Mouse (Mus musculus) forebrain, embryonic 11.5 days (tissue): ENCODE data around the gene Adamts17. TPM values are rescaled to one million over a fixed set of nuclear protein-coding genes. Genes with fewer than 3 reads are reported as not detected.

Experiments
- ATAC-seq: fragments of 200-750 bp; cut with Nextera tagmentation; replicated peaks from 2 replicates; pipeline ENCODE4 v1.8.0; 2017; ENCODE audit warnings: moderate TSS enrichment; ENCODE audit not compliant: low FRiP score
- DNase-seq: peaks from one replicate; pipeline ENCODE4 v3.0.0-alpha.2; 2017; ENCODE audit warnings: low spot score
- H3K27ac ChIP-seq: fragments of 300-500 bp; sonication (generic); 2 replicates; pipeline ENCODE4 v1.5.1; 2014; ENCODE audit warnings: low read depth, low read length
- H3K27me3 ChIP-seq: fragments of 300-500 bp; sonication (generic); 2 replicates; pipeline ENCODE4 v1.6.1; 2014; ENCODE audit warnings: mild to moderate bottlenecking, low read length, mixed read lengths; ENCODE audit not compliant: control insufficient read depth, insufficient read depth
- H3K36me3 ChIP-seq: fragments of 300-500 bp; sonication (generic); 2 replicates; pipeline ENCODE4 v1.6.1; 2014; ENCODE audit warnings: mild to moderate bottlenecking, low read length, moderate library complexity, mixed read lengths; ENCODE audit not compliant: control insufficient read depth, insufficient read depth
- H3K4me1 ChIP-seq: fragments of 300-500 bp; sonication (generic); replicated peaks from 2 replicates; pipeline ENCODE4 v1.6.1; 2014; ENCODE audit warnings: low read length, mixed read lengths; ENCODE audit not compliant: control insufficient read depth, insufficient read depth
- H3K4me2 ChIP-seq: fragments of 300-500 bp; sonication (generic); 2 replicates; pipeline ENCODE4 v1.6.1; 2014; ENCODE audit warnings: low read depth, mild to moderate bottlenecking, low read length, moderate library complexity, mixed read lengths; ENCODE audit not compliant: severe bottlenecking
- H3K4me3 ChIP-seq: fragments of 300-500 bp; sonication (generic); 2 replicates; pipeline ENCODE4 v1.5.1; 2014; ENCODE audit warnings: low read depth, low read length
- H3K9ac ChIP-seq: fragments of 300-500 bp; sonication (generic); 2 replicates; pipeline ENCODE4 v1.6.1; 2014; ENCODE audit warnings: low read length
- H3K9me3 ChIP-seq: fragments of 300-500 bp; sonication (generic); 2 replicates; pipeline ENCODE4 v1.6.1; 2016; ENCODE audit warnings: low read length, mixed read lengths; ENCODE audit not compliant: control insufficient read depth
- WGBS: fragments of 180-500 bp; shearing (Covaris S2); extraction: QIAGEN DNeasy Blood & Tissue Kit; methylation state at CpG from one replicate; pipeline ENCODE4 v1.1.7; 2014; 5-methylcytosine and 5-hydroxymethylcytosine counted together
- polyA plus RNA-seq: library from polyadenylated mRNA; unstranded; fragments of >200 nt; fragmentation: Nextera tagmentation; extraction: Ambion mirVana; gene quantifications from 2 replicates; pipeline ENCODE4 v1.2.1, GENCODE M21; 2014

Gene Adamts17
- polyA plus RNA-seq, 1 experiment from 2014 or later, result 0.72 TPM

GRCm38 (mm10) chr7:67146151-67146550 lies 306.6 kb downstream of the Adamts17 start:
- H3K4me1 ChIP-seq, result no peaks in the 10 kb centered on the region
- no peak overlapping the region for H3K4me3 ChIP-seq
- ATAC-seq (no peak), DNase-seq (peak; percentile 35)
- no peaks in the 10 kb centered on the region for H3K27me3 ChIP-seq
- WGBS, result 85% methylated on average over 6 of the region's 6 CpGs
- H3K9ac ChIP-seq, result no peak overlapping the region
- no peaks in the 10 kb centered on the region for H3K36me3 ChIP-seq
- no peaks in the 10 kb centered on the region for H3K9me3 ChIP-seq
- H3K27ac ChIP-seq, result no peak overlapping the region
- H3K4me2 ChIP-seq, result no peak overlapping the region

- H3K9ac ChIP-seq, result no peak overlapping the region
- no peaks in the 10 kb centered on the region for H3K9me3 ChIP-seq
- H3K27ac ChIP-seq, result no peak overlapping the region
- H3K4me2 ChIP-seq, result no peak overlapping the region
- DNase-seq (no peak), ATAC-seq (no peak)
- H3K27me3 ChIP-seq, result no peaks in the 10 kb centered on the region
- H3K36me3 ChIP-seq, result no peaks in the 10 kb centered on the region
- H3K4me1 ChIP-seq, result no peaks in the 10 kb centered on the region
- H3K4me3 ChIP-seq, result no peak overlapping the region
- WGBS, result 94% methylated on average over 16 of the region's 16 CpGs
Measured at GRCm38 (mm10) chr7:67149707-67150106, 310.2 kb downstream of the Adamts17 start.

- H3K36me3 ChIP-seq, result no peaks in the 10 kb centered on the region
- no peaks in the 10 kb centered on the region for H3K27me3 ChIP-seq
- ATAC-seq, result no peak
- no peak overlapping the region for H3K9ac ChIP-seq
- H3K4me3 ChIP-seq, result no peak overlapping the region
- no peaks in the 10 kb centered on the region for H3K4me1 ChIP-seq
- no peaks in the 10 kb centered on the region for H3K9me3 ChIP-seq
- WGBS, result 55% methylated on average over 3 of the region's 3 CpGs
- no peak overlapping the region for H3K4me2 ChIP-seq
- no peak for DNase-seq
- no peak overlapping the region for H3K27ac ChIP-seq
Measured at GRCm38 (mm10) chr7:67152626-67153025, 313.1 kb downstream of the Adamts17 start.

GRCm38 (mm10) chr7:67162135-67162534 lies 322.6 kb downstream of the Adamts17 start:
- Histone ChIP-seq H3K4me3 (no peak overlapping the region), H3K36me3 (no peaks in the 10 kb centered on the region), H3K9me3 (no peaks in the 10 kb centered on the region; the same call in 1 of the 2 replicates), H3K4me1 (no peaks in the 10 kb centered on the region), H3K4me2 (no peak overlapping the region), H3K27me3 (no peaks in the 10 kb centered on the region), H3K9ac (no peak overlapping the region), H3K27ac (no peak overlapping the region)
- 87% methylated on average over 8 of the region's 8 CpGs for WGBS
- DNase-seq, result no peak
- ATAC-seq, result no peak

GRCm38 (mm10) chr7:67168288-67168687 lies 328.8 kb downstream of the Adamts17 start:
- Histone ChIP-seq H3K4me1 (no peaks in the 10 kb centered on the region), H3K27me3 (no peaks in the 10 kb centered on the region), H3K4me3 (no peak overlapping the region), H3K9ac (no peak overlapping the region), H3K9me3 (no peaks in the 10 kb centered on the region; the same call in 1 of the 2 replicates), H3K36me3 (no peaks in the 10 kb centered on the region), H3K4me2 (no peak overlapping the region), H3K27ac (no peak overlapping the region)
- DNase-seq, result no peak
- 91% methylated on average over 9 of the region's 9 CpGs for WGBS
- ATAC-seq, result no peak

- WGBS, result 82% methylated on average over 9 of the region's 9 CpGs
- H3K9ac ChIP-seq, result no peak overlapping the region
- ATAC-seq, result no peak
- H3K36me3 ChIP-seq, result no peaks in the 10 kb centered on the region
- no peak overlapping the region for H3K4me3 ChIP-seq
- DNase-seq, result no peak
- H3K4me2 ChIP-seq, result no peak overlapping the region
- H3K27me3 ChIP-seq, result no peaks in the 10 kb centered on the region
- H3K9me3 ChIP-seq, result no peaks in the 10 kb centered on the region; the same call in 1 of the 2 replicates
- H3K27ac ChIP-seq, result no peak overlapping the region
- no peaks in the 10 kb centered on the region for H3K4me1 ChIP-seq
Measured at GRCm38 (mm10) chr7:67168763-67169569, 329.4 kb downstream of the Adamts17 start.

- no peak overlapping the region for H3K9ac ChIP-seq
- no peak overlapping the region for H3K27ac ChIP-seq
- ATAC-seq, result no peak
- no peak overlapping the region for H3K4me3 ChIP-seq
- H3K9me3 ChIP-seq, result no peaks in the 10 kb centered on the region
- no peaks in the 10 kb centered on the region for H3K27me3 ChIP-seq
- WGBS, result 33% methylated on average over 2 of the region's 2 CpGs
- no peak overlapping the region for H3K4me2 ChIP-seq
- H3K36me3 ChIP-seq, result no peaks in the 10 kb centered on the region
- no peak for DNase-seq
- no peaks in the 10 kb centered on the region for H3K4me1 ChIP-seq
Measured at GRCm38 (mm10) chr7:67173522-67174195, 334.1 kb downstream of the Adamts17 start.

GRCm38 (mm10) chr7:67183786-67184185 lies 344.3 kb downstream of the Adamts17 start:
- Histone ChIP-seq H3K4me2 (no peak overlapping the region), H3K27me3 (no peaks in the 10 kb centered on the region), H3K36me3 (no peaks in the 10 kb centered on the region), H3K9ac (no peak overlapping the region), H3K4me3 (no peak overlapping the region), H3K4me1 (no peaks in the 10 kb centered on the region), H3K27ac (no peak overlapping the region), H3K9me3 (no peaks in the 10 kb centered on the region)
- no peak for ATAC-seq
- DNase-seq, result no peak
- WGBS, result 6% methylated on average over 4 of the region's 4 CpGs
